Mouse (Mus musculus) naive thymus-derived CD4-positive, alpha-beta T cell, adult 2 months (primary cell): ENCODE measurements around the gene Snrpb.

Experiments
- DNase-seq: peaks from one replicate; pipeline ENCODE4 v3.0.0-alpha.2; 2011; ENCODE audit warnings: low read depth

The Snrpb gene

GRCm38 (mm10) chr2:130178706-130179506, at the start of gene Snrpb:
TSS of gene Snrpb (minus strand) at chr2:130179403.
- peak; percentile 87 for DNase-seq

- no peak for DNase-seq
Observed at GRCm38 (mm10) chr2:130211581-130211980, 32.4 kb upstream of the Snrpb start.

DNA sequence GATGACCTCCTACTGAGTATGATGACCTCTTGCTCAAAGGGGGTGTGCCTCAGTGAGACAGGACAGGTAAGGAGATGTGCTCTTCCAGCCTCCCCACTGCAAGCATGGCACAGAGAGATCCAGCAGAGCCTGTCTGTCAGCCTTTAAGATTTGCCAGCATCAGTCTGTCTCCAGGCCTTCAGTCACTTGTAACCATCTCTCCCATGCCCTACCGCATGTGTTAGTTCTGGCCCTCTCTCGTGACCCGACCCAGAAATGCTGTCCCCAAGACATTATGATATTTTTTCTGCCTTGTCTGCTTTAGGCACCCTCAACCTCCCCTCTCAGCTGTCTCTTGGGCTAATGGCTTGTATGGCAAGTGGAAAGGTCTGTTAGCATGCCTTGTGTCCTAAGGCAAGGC, 30.4 kb upstream of the Snrpb start:
- DNase-seq: no peak

DNA sequence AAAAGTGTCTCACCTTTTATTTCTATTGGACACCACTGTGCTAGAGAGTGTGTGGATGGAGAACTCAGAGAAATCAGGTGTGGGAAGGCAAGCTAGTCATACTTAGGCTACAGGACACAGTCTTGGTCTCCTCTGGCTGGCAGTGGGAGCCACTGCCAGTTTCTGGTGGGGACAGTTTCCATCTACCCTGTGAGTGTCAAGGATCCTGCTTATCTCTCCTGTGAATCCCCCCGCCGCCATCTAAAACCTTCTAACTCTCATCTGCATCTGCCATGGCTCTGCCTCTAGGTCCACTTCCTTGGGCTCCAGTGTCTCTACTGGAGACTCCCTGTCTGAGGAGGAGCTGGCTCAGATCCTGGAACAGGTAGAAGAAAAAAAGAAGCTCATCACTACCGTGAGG, 28.8 kb upstream of the Snrpb start:
- no peak for DNase-seq

- no peak for DNase-seq
Observed at GRCm38 (mm10) chr2:130207376-130207775, 28.2 kb upstream of the Snrpb start.

GRCm38 (mm10) chr2:130200961-130201360, 21.8 kb upstream of the Snrpb start:
- no peak for DNase-seq

- no peak for DNase-seq
Observed at GRCm38 (mm10) chr2:130194894-130195293, 15.7 kb upstream of the Snrpb start, which contains the start of gene Tmc2. TSS of gene Tmc2 (plus strand) at chr2:130195194.

DNA sequence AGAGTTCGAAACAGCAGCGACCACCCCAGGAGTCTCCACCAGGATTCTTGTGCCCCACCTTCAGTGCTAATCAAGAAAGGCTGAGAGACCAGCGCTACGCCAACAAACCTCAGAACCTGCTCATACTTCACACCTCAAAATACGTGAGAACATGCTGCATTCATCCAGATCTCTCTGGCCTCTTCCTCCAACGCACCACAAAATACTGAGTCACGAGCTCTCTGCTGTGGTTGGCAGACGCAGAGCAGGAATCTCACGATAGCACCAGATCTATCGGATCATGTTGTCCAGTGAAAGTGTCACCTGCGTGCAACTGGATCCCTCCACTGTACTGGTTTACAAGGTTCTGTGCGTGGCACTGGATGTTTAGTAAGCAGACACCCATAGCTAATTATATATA, 9.2 kb upstream of the Snrpb start:
- no peak for DNase-seq

GRCm38 (mm10) chr2:130179507-130180019, 360 bp upstream of the Snrpb start:
- DNase-seq: no peak

DNA sequence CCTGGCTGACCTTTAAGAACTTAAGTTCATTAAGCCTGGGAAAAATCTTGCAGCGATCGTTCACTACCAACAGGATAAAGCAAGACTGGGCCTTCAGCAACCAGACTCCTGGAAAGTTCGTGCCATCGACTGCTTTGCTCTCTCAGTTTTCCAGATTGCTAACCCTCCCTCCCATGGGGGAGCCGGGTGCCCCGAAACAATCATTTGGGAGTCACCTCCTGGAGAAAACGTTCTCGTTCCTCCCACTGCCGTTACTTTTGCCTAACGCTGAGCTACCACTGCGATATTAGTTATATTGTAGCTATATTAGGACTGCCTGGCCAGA, 860 bp downstream of the Snrpb start:
- DNase-seq: no peak

DNA sequence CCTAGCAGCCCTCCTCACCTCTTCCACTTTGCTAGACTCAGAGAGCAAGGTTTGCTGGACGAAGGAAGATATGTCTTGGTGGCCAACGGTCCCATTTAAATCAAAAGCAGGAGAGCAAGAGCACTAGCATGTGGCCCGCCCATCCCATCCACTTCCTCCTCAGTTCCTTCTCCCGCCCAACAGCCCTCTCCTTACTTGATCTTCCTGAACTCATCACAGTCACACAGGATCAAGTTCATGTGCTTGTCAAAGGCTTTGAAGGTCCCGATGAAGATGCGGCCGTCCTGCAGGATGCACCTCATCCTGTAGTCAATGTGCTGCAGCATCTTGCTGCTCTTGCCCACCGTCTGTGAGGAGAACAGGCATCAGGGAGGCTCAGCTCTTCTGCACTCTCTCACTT, 2.4 kb downstream of the Snrpb start:
- DNase-seq: no peak

DNA sequence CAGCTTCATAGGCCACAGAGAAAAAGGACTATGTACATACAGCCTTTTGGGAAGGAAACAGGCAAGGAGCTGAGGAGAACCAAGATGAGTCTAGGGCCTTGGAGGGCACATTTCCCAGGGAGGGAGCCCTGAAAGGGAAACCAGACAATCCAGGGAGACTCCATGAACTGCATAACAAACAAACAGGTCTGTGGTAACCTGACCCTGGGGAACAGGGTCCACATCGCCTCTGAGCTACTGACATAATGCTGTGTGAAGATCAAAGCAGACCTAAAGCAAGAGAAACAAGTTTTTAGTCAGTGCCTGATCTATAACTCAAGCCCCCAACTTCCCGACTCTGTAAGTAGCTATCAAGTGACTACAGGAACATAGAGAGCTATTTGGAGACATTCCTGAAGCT, 7.5 kb downstream of the Snrpb start:
- DNase-seq: no peak

- DNase-seq: peak; percentile 43
Observed at GRCm38 (mm10) chr2:130167861-130168260, 11.3 kb downstream of the Snrpb start.

DNA sequence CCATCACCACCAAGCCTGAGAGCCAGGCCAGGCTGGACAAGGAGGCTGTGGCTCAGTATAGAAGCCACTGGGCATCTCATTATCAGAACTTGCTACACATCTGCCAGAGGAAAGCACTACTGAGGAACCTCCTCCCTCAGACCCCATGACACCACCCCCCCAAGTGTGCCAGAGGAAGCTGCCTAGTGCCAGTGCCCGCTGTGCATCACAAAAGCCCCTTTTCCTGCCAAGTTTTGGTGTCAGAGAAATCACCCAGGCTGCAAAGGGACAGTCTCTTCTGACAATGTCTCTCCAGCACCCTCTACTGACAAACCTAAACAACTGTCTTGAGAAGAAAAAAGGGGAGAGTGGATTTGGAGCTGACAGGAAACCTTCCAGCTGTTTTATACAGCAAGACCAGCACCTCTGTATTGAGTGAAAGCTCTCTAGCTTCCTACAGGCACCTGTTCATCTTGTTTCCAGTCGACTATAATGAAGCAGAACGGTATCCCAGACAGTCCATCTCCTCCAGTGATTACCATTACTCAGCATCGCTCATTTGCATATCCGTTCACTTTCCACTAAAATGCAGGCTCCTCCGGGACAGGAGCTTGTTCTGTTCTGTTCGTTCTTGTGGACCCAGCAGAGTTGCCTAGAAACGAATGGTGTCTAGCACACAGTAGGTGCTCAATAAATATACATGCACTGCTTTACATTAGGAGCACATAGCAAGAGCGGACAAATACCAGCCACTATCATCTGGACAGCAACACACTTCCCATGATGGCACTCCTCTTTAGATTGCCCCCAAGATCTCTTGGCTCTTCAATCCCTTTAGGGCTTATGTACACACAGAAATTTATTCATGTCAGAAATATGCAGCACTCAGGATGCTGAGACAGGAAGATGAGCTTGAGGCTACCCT, 12.6 kb downstream of the Snrpb start:
- no peak for DNase-seq

DNA sequence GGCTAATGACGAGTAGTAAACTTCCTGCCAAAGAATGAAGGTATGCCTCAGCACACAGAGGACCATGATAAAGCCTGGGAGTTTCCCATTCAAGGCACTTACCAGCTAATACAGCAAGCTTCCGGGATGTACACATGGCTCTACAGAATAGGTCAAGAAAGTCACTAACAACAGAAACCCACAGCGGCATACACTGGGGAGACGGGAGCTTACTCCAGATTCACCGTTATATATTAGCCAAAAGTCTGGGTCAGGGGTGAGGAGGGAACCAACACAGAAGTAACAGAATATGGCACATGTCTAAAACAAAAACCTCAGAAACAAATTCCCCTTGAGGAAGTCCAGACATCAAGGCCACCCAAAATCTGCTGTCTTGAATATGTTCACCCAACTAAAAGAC, 16.5 kb downstream of the Snrpb start:
- no peak for DNase-seq

DNA sequence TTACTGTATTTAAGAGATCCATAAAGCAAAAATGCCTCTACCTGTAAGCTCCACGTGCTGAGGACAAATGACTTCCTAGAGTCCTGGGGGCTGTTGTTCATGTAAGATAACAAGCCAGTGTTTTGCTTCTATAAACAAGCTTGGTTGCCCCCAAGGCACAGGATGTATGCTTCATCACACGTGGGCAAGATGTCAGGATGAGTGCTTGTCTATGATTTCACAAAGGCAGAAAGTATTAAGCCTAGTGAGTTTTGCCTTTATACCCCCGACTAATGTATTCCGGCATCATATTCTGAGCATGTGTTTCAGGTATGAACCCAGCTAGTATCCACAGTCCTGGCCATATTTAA, 21.1 kb downstream of the Snrpb start:
- no peak for DNase-seq

- DNase-seq: no peak
Observed at GRCm38 (mm10) chr2:130157231-130158087, 21.7 kb downstream of the Snrpb start.

DNA sequence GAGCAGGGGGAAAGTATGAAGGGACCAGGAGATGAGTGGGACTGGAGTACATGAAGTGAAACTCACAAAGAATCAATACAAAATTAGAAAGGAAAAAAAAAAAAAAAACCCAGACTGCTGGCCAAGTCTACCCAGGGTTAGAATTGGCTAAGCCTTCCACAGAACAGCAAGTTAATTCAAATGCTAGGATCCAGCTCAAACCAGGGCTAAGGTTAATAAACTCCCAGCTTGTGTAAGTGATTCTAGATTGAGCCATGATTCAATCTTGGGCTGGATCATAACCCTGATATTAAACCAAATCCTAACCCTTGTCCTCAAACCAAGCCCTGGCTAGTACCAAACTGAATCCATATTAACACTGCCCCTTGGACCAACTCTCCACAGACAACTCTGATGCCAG, 23.4 kb downstream of the Snrpb start:
- DNase-seq: no peak

- no peak for DNase-seq
Observed at GRCm38 (mm10) chr2:130155171-130155570, 24.0 kb downstream of the Snrpb start.

DNA sequence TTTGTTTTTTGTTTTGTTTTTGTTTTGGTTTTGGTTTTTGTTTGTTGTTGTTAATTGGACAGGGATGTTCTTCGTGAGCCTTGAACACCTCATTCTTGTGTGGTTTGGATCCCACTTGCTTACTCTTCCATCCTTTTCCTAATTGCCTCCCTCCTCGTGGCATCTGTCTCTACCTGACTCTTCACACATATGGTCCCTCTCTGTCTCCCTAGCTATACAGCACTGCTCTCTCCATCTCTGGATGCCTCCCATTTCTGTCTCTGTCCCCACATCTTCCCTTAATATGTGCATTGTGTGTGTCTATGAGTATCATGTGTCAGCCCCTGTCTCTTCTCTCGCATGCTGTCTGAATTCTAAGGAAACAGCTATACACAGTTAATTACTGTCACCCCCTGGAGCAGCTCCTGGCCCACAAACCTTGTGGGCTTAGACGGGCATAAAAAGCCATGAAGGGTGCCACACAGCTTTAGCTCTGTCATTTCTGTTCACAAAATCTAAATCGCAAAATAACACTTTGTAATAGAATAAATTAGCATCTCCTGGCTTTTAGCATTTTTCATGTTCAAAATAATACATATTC, 33.0 kb downstream of the Snrpb start:
- DNase-seq: no peak

DNA sequence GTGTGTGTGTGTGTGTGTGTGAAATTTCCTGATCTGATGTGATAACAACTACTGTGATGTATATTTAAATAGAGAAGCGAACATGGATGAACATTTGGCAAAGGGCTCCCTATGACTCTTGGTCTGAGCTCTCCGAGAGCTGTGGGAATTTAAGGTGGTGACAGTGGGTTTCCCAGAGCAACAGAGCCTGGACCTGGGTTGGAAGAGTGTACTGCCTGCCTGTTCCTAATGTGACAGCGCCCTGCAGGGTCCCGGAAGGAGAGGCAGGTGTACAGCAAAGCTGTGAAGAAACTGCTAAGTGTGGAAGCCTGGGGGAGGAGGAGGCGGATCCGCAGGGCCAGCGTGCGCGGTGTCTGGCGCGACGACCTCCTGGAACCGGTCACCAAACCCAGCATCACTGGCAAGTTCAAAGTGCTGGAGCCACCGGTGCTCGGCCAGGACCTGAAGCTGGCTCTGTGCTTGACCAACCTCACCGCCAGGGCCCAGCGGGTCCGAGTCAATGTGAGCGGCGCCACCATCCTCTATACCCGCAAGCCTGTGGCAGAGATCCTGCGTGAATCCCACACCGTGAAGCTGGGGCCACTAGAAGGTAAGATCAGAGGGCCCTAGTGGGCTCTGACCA, 34.4 kb downstream of the Snrpb start:
- no peak for DNase-seq
